Mouse (Mus musculus): ENCODE results near the gene Pdcd11. TPM values are rescaled to one million over a fixed set of nuclear protein-coding genes. Genes with fewer than 3 reads are reported as not detected.

Gene Pdcd11
- polyA plus RNA-seq, 1 experiment from 2014 or later: 4.6 TPM

DNA sequence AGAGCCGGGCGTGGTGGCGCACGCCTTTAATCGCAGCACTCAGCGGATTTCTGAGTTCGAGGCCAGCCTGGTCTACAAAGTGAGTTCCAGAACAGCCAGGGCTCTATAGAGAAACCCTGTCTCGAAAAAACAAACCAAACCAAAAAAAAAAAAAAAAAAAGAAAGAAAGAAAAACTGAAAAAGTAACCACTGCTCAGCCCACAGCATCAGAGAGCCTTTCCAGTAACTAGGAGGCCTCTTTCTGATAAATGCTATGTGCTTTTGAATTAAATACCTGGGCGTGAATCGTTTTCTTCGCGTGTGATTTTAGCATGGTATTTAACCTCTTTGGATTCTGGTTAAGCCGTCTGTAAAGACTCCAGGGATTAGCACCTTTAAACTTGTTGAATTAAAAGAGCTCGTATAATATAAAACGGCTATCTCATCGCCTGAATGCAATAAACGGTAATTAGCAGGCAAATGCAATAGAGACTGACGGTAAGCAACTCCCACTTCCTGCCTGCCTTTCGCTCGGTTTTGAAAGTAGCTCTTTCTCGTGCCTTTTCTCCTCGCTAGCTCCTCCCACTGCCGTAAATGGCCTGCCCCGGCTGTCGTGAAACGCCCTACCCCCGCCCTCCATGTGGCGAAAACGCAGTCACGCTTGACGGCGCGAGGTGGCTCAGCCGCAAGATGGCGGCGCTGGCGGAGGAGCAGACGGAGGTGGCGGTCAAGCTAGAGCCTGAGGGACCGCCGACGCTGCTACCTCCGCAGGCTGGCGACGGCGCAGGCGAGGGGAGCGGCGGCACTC, 23.3 kb upstream of the Pdcd11 start, which contains the start of gene Taf5:
Gene Taf5 (plus strand): TSS at position 651 of the 787 bp plus-strand sequence.
- Histone ChIP-seq H3K9me3 (replicated peaks) (no peaks in the 10 kb centered on the region), H3K4me1 (replicated peaks) (peaks cover 13% of the 10 kb centered on the region), H3K36me3 (peaks cover 9% of the 10 kb centered on the region), H3K27ac (peak within 1 kb of the TSS; percentile 91), H3K9ac (peak within 1 kb of the TSS; percentile 98), H3K4me2 (peak within 1 kb of the TSS; percentile 66), H3K4me3 (peak within 1 kb of the TSS; percentile 99), H3K27me3 (no peaks in the 10 kb centered on the region)
- WGBS: 10% methylated on average over 49 of the region's 49 CpGs
- peak; percentile 76 for ATAC-seq (replicated peaks; ENCODE audit: insufficient number of reproducible peaks, insufficient read depth, low FRiP score, low read depth)

DNA sequence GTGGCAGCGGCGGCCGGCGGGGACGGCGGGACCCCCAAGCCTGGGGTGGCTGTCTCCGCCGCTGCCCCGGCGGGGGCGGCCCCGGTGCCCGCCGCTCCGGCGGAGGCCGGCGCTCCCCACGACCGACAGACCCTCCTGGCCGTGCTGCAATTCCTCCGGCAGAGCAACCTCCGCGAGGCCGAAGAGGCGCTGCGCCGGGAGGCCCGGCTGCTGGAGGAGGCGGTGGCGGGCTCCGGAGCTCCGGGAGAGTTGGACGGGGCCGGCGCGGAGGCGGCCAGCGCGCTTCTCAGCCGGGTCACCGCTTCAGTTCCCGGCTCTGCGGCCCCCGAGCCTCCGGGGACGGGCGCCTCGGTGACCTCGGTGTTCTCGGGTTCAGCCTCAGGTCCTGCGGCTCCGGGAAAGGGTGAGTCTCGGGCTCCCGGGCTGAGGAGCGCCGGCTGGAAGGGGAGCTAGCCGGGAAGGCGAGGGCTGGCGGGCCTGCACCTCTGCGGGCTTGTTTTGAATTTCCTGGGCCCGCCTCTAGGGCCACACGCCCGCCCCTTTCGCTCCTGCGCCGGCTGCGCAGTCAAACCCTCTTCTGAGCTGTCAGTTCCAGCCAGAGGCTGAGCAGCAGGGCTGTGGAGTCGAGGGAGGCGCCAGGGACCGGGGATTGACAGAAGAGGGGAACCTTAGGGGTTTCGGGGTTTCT, 22.5 kb upstream of the Pdcd11 start:
- Histone ChIP-seq H3K9me3 (replicated peaks) (no peaks in the 10 kb centered on the region), H3K4me2 (peak overlapping the region; percentile 66), H3K4me3 (peak overlapping the region; percentile 99), H3K27me3 (no peaks in the 10 kb centered on the region), H3K27ac (peak overlapping the region; percentile 91), H3K4me1 (replicated peaks) (peaks cover 13% of the 10 kb centered on the region), H3K36me3 (peaks cover 16% of the 10 kb centered on the region), H3K9ac (peak overlapping the region; percentile 98)
- WGBS: under 1% methylated on average over 53 of the region's 72 CpGs
- ATAC-seq (replicated peaks; ENCODE audit: insufficient number of reproducible peaks, insufficient read depth, low FRiP score, low read depth): peak; percentile 93

- 0 out of 2 replicates have a peak overlapping the region, but pooled peaks have one; percentile 97 for H3K9ac ChIP-seq
- H3K9me3 ChIP-seq (replicated peaks): no peaks in the 10 kb centered on the region
- peak overlapping the region; percentile 80 for H3K4me3 ChIP-seq
- no peak overlapping the region for H3K27ac ChIP-seq
- ATAC-seq (replicated peaks; ENCODE audit: insufficient number of reproducible peaks, insufficient read depth, low FRiP score, low read depth): no peak
- 55% methylated on average over 3 of the region's 3 CpGs for WGBS
- peaks cover 22% of the 10 kb centered on the region for H3K4me1 ChIP-seq (replicated peaks)
- peak overlapping the region; percentile 66 for H3K4me2 ChIP-seq
- H3K36me3 ChIP-seq: peaks cover 25% of the 10 kb centered on the region
- H3K27me3 ChIP-seq: no peaks in the 10 kb centered on the region
These were observed 2.3 kb upstream of the Pdcd11 start for GRCm38 (mm10) chr19:47088226-47088625.

- Histone ChIP-seq H3K9ac (peak overlapping the region; percentile 97), H3K4me3 (peak overlapping the region; percentile 80), H3K9me3 (replicated peaks) (no peaks in the 10 kb centered on the region), H3K27me3 (no peaks in the 10 kb centered on the region), H3K4me1 (replicated peaks) (peaks cover 22% of the 10 kb centered on the region), H3K27ac (peak overlapping the region; percentile 93), H3K4me2 (peak overlapping the region; percentile 66), H3K36me3 (peaks cover 20% of the 10 kb centered on the region)
- under 1% methylated on average over 36 of the region's 36 CpGs for WGBS
- peak; percentile 60 for ATAC-seq (replicated peaks; ENCODE audit: insufficient number of reproducible peaks, insufficient read depth, low FRiP score, low read depth)
These were observed 646 bp upstream of the Pdcd11 start for GRCm38 (mm10) chr19:47089718-47090525.

DNA sequence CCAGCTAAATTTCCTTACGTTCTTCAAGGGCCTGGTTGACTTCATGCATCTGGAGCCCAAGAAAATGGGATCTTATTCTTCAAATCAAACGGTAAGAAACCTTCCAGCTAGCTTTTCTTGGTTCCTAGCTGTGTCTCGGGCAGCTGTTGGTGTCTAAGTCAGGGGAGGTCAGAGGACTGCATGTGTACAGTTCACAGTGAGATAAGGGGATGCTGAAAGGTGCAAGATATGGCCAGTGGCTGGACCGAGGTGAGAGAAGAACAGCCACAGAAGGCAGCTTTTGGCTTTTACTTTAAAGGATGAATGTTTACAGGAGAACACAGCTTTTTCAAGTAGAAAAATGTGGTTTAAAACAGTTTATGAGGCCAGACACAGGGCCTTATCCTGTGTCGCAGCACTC, 10.5 kb downstream of the Pdcd11 start:
- Histone ChIP-seq H3K36me3 (peaks cover 92% of the 10 kb centered on the region), H3K9ac (no peak overlapping the region), H3K4me3 (no peak overlapping the region), H3K27ac (no peak overlapping the region), H3K27me3 (no peaks in the 10 kb centered on the region), H3K4me1 (replicated peaks) (no peaks in the 10 kb centered on the region), H3K4me2 (no peak overlapping the region), H3K9me3 (replicated peaks) (no peaks in the 10 kb centered on the region)
- no peak for ATAC-seq (replicated peaks; ENCODE audit: insufficient number of reproducible peaks, insufficient read depth, low FRiP score, low read depth)
- WGBS: 73% methylated on average over 5 of the region's 5 CpGs

- ATAC-seq (replicated peaks; ENCODE audit: insufficient number of reproducible peaks, insufficient read depth, low FRiP score, low read depth): no peak
- no peak overlapping the region for H3K4me3 ChIP-seq
- no peaks in the 10 kb centered on the region for H3K27me3 ChIP-seq
- no peak overlapping the region for H3K27ac ChIP-seq
- peaks cover 94% of the 10 kb centered on the region for H3K36me3 ChIP-seq
- 85% methylated on average over 9 of the region's 9 CpGs for WGBS
- no peaks in the 10 kb centered on the region for H3K4me1 ChIP-seq (replicated peaks)
- no peak overlapping the region for H3K9ac ChIP-seq
- H3K9me3 ChIP-seq (replicated peaks): no peaks in the 10 kb centered on the region
- H3K4me2 ChIP-seq: no peak overlapping the region
These were observed 14.2 kb downstream of the Pdcd11 start for GRCm38 (mm10) chr19:47104641-47105271.

DNA sequence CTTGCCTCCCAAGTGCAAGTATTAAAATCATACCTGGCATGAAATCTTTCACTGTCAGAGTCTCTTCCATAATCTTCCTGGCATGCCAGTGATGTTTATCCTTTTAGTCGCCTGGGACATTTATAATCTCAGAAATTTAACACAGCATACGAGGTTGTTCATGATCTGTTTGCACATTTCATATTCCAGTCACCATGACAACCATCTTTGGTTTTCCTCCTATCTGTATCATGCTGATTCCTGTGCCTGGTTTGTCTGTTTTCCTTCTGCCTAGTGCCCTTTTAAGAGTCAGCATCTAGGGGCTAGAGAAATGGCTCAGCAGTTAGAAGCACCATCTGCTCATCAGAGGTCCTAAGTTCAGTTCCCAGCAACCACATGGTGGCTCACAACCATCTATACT, 28.1 kb downstream of the Pdcd11 start:
- H3K4me2 ChIP-seq: no peak overlapping the region
- no peak overlapping the region for H3K4me3 ChIP-seq
- no peaks in the 10 kb centered on the region for H3K27me3 ChIP-seq
- 0 out of 2 replicates have a peak, but pooled peaks cover 3% of the 10 kb centered on the region for H3K4me1 ChIP-seq (replicated peaks)
- peaks cover 48% of the 10 kb centered on the region for H3K36me3 ChIP-seq
- no peak overlapping the region for H3K9ac ChIP-seq
- WGBS: 84% methylated on average over 2 of the region's 2 CpGs
- H3K9me3 ChIP-seq (replicated peaks): no peaks in the 10 kb centered on the region
- H3K27ac ChIP-seq: no peak overlapping the region
- no peak for ATAC-seq (replicated peaks; ENCODE audit: insufficient number of reproducible peaks, insufficient read depth, low FRiP score, low read depth)

DNA sequence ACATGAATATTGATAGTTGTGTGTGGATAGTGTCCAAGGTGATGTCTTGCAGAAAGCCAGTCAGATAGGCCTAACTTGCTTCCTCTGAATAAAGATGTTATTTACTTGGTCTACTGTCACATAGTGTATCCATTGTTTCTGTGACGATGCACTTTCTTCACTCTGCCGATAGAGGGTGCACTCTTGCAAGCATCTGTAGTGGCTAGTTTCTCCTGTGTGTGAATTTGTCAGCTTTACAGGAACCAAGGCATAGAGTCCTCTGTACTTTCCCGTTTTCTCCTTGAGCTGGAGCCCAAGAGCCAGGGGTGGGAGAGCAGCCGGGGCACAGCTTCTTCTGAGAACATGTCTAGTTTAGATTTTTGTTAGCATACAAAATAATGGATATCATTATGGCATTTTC, 30.5 kb downstream of the Pdcd11 start:
- Histone ChIP-seq H3K9me3 (replicated peaks) (no peaks in the 10 kb centered on the region), H3K4me2 (no peak overlapping the region), H3K4me3 (no peak overlapping the region), H3K36me3 (peaks cover 39% of the 10 kb centered on the region), H3K27me3 (no peaks in the 10 kb centered on the region), H3K4me1 (replicated peaks) (peaks cover 16% of the 10 kb centered on the region), H3K27ac (no peak overlapping the region), H3K9ac (no peak overlapping the region)
- WGBS: 45% methylated on average over 4 of the region's 4 CpGs
- no peak for ATAC-seq (replicated peaks; ENCODE audit: insufficient number of reproducible peaks, insufficient read depth, low FRiP score, low read depth)

GRCm38 (mm10) chr19:47122802-47123201, 32.2 kb downstream of the Pdcd11 start:
- Histone ChIP-seq H3K4me2 (no peak overlapping the region), H3K4me3 (no peak overlapping the region), H3K27me3 (no peaks in the 10 kb centered on the region), H3K27ac (no peak overlapping the region), H3K4me1 (replicated peaks) (peaks cover 13% of the 10 kb centered on the region), H3K36me3 (peaks cover 47% of the 10 kb centered on the region), H3K9me3 (replicated peaks) (no peaks in the 10 kb centered on the region), H3K9ac (no peak overlapping the region)
- ATAC-seq (replicated peaks; ENCODE audit: insufficient number of reproducible peaks, insufficient read depth, low FRiP score, low read depth): no peak
- 23% methylated on average over 2 of the region's 2 CpGs for WGBS

DNA sequence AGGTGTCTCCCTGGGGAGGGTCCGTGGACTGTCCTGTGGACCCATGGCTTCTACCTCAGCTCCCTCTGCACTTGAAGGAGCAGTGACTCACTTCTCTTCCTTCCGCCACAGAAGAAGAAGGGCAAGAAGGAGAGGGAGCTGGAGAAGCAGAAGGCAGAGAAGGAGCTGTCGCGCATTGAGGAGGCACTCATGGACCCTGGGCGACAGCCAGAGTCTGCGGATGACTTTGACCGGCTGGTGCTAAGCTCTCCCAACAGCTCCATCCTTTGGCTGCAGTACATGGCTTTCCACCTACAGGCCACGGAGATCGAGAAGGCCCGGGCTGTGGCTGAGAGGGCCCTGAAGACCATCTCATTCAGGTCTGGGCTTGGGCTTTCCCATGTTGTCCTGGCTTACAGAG, 37.6 kb downstream of the Pdcd11 start:
- no peak overlapping the region for H3K9ac ChIP-seq
- WGBS: 90% methylated on average over 10 of the region's 10 CpGs
- no peak overlapping the region for H3K4me3 ChIP-seq
- H3K4me2 ChIP-seq: no peak overlapping the region
- H3K27me3 ChIP-seq: no peaks in the 10 kb centered on the region
- H3K9me3 ChIP-seq (replicated peaks): no peaks in the 10 kb centered on the region
- ATAC-seq (replicated peaks; ENCODE audit: insufficient number of reproducible peaks, insufficient read depth, low FRiP score, low read depth): no peak
- peaks cover 78% of the 10 kb centered on the region for H3K36me3 ChIP-seq
- peaks cover 13% of the 10 kb centered on the region for H3K4me1 ChIP-seq (replicated peaks)
- no peak overlapping the region for H3K27ac ChIP-seq

GRCm38 (mm10) chr19:47128835-47129234, 38.3 kb downstream of the Pdcd11 start:
- 89% methylated on average over 11 of the region's 11 CpGs for WGBS
- Histone ChIP-seq H3K4me3 (no peak overlapping the region), H3K4me2 (no peak overlapping the region), H3K4me1 (replicated peaks) (peaks cover 10% of the 10 kb centered on the region), H3K27me3 (no peaks in the 10 kb centered on the region), H3K9me3 (replicated peaks) (no peaks in the 10 kb centered on the region), H3K36me3 (peaks cover 84% of the 10 kb centered on the region), H3K27ac (no peak overlapping the region), H3K9ac (no peak overlapping the region)
- ATAC-seq (replicated peaks; ENCODE audit: insufficient number of reproducible peaks, insufficient read depth, low FRiP score, low read depth): no peak
